Mouse (Mus musculus) gastrocnemius, postnatal 25 days (tissue): ENCODE data around the gene Mfsd1. TPM values are rescaled to one million over a fixed set of nuclear protein-coding genes. Genes with fewer than 3 reads are reported as not detected.

Source experiments
- DNase-seq: peaks from one replicate; pipeline ENCODE4 v3.0.0; 2022
- long read RNA-seq, 2 experiments: library from polyadenylated mRNA; stranded (forward); transcript quantifications; one replicate each; pipeline ENCODE4 v2.0.0; 2021
- total RNA-seq, 2 experiments: library from RNA; stranded (reverse); gene quantifications; 1 replicate in 1 of 2; 2 replicates in 1 of 2; pipeline ENCODE4 v1.2.3; 2021

Mfsd1 gene
- total RNA-seq: 10 to 100 TPM; 20.9 to 21.8 TPM
- long read RNA-seq, experiment 1, transcript Mfsd1-201 (16 exons, 3,011 nt): major isoform, 20 of 26 reads
- long read RNA-seq, experiment 1, partial matches to known transcripts: 0 of 26 reads
- long read RNA-seq, experiment 1, other reads (novel, unspliced or antisense): 6 of 26 reads
- long read RNA-seq, experiment 2, transcript Mfsd1-201 (16 exons, 3,011 nt): major isoform, 32 of 38 reads
- long read RNA-seq, experiment 2, partial matches to known transcripts: 2 of 38 reads
- long read RNA-seq, experiment 2, other reads (novel, unspliced or antisense): 4 of 38 reads

- peak; percentile 82 for DNase-seq
Observed at GRCm38 (mm10) chr3:67582273-67583124, at the start of gene Mfsd1. Gene Mfsd1, plus strand, starts transcription at chr3:67582741.

DNA sequence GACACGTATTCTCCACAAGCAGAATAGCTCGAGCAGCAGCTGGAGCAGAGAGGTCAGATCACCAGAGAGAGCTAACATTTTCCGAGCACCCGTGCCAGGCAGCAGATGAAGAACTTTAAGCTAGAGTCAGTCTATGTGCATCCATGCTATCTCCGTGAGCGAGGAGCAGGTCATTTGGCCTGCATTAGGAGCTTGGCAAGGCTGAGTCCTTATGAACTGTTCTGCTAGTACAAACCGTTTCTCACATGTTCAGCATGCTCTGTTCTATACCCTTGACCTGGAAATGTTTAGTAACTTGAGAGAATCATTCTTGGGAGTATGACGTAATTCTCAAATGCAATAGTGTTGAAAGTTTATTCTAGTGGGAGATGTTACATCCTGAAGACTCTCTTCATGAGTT, 38.9 kb upstream of the Mfsd1 start:
- DNase-seq: no peak

DNA sequence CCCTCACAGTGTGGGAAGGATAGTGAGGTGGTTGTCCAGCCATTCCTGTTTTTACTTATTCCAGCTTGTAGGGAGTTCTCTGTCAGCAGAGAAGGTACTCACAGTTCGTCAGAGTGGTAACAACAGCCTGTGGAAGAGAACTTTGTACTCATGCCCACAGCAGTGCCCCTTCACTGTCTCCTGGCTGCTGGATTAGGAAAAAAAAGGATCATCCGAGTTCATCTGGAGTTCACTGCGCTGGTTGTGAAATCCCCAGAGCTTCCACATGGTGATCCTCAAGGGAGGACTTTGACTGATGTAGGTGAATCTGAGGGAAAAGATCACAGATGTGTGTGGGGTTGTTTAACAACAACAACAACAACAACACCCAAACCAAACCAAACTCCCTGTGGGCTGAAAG, 31.3 kb upstream of the Mfsd1 start:
- no peak for DNase-seq

GRCm38 (mm10) chr3:67553281-67553680, 29.3 kb upstream of the Mfsd1 start:
- DNase-seq: no peak

DNA sequence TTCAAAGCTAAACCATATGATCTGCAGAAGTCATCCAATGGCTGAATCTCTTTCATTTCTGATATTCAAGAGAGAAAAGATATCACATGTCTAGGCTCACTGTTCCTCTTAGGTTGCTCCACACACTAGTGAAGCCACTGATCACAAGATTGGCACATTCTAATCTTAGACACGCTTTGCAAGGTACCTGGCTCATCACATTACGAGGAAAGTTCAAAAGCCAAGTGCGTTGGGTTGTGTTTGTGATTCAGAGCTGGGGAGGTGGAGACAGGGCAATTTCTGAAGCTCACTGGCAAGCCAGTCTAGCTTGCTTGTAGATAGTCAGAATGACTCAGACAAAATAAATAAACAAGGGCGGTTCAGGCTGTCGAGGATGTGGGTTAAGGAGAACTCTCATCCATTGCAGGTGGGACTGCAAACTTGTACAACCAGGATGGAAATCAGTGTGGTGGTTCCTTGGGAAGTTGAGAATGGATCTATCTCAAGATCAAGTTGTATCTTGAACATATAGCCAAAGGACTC, 28.6 kb upstream of the Mfsd1 start:
- DNase-seq: no peak

GRCm38 (mm10) chr3:67555211-67555610, 27.3 kb upstream of the Mfsd1 start:
- no peak for DNase-seq

DNA sequence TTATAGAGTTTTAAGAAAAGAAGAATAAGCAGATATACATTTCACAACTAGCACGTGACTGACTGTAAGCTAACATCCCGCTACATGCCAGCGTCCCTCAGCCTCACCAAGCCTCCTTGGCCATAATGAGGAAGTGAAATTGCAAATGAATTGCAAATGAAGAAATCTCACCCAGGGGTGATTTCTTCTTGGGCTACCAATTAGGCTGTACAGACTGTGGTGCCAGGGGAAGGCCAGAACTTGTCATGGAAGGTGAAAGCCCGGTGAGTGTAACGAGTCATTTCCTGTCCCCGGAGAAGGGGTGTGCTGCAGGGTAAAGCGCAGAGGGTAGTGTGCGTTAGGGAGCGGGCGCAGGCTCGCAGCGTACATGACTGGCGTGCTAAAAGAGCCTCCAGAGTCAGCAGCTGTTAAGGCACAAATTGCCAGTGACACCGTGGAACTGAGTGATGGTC, 25.3 kb upstream of the Mfsd1 start:
- DNase-seq: no peak

GRCm38 (mm10) chr3:67557718-67558354, 24.7 kb upstream of the Mfsd1 start:
- DNase-seq: no peak

- DNase-seq: no peak
Observed at GRCm38 (mm10) chr3:67564731-67565357, 17.7 kb upstream of the Mfsd1 start.

- no peak for DNase-seq
Observed at GRCm38 (mm10) chr3:67565540-67566227, 16.9 kb upstream of the Mfsd1 start.

GRCm38 (mm10) chr3:67568015-67568618, 14.4 kb upstream of the Mfsd1 start:
- DNase-seq: peak; percentile 48

DNA sequence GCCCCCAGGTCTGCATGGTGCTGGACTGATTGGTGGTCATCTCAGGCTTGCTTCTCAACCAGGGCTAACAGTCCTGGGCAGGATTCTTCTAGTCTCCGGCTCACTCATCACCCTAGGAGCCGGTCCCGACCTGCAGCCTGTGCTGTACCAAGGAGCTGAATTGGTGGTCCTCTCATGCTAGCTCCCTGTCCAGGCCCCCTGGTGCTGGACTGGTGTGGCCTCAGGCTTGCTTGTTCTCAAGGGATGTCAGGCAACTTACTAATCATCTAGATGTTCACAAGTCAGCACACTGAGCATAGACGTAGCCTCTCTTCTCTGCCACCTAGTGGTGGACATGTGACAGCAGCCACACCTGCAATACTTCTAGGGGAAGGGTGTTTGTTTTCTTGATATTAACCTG, 9.6 kb upstream of the Mfsd1 start:
- no peak for DNase-seq

DNA sequence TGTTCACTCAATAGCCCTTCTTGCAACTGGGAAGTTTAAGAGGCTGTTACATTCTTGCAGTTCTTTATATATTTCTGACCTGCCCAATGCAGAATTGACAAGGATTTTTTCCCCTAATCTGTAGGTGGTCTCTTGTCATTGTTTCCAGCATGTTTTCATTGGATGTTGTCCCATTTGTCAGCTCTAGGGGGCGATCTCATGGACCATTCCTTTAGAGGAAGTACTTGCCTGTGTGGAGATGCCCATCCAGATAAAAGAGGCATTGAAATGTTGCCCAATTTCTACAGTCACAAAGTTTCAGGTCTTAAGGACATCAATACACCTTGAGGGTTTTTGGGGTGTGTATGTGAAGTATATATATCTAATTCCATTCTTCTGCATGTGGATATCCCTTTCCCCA, 9.0 kb upstream of the Mfsd1 start:
- DNase-seq: no peak

DNA sequence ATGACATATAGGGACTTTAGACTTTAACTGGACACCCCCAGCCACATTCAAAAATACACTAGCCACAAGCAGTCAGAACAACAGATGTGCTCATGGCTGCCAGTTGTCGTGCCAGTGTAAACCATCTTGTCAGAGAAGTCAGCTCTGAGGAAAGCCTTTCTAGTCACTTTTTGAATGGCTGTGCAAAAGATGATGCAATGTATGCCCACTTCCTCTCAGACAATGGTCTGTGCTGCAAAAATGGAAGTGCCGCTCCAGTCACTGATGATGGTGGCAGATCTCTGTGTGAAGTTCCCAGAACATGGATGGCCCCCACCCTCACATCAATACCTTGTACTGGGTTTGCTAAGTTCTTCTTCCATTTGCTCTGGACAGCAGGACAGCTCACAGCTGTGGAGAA, 6.3 kb upstream of the Mfsd1 start:
- no peak for DNase-seq

DNA sequence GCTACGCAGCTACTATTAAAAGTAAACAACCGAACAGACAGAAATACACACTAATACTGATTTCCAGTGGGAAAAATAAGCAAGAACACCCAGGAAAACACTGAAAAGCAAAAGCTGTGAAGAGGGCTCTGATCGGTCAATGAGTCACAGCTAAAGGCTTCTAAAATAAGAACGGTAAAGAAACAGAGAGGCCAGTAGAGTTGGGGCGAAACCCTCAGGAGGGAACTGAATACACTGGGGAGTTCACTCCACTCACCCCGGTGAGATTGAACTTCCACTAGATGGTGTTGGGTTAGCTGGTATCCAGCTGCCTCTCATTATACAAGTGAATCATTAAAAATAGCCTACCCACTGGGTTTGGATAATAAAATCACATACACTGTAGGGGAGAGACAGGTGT, 5.8 kb upstream of the Mfsd1 start:
- no peak for DNase-seq

DNA sequence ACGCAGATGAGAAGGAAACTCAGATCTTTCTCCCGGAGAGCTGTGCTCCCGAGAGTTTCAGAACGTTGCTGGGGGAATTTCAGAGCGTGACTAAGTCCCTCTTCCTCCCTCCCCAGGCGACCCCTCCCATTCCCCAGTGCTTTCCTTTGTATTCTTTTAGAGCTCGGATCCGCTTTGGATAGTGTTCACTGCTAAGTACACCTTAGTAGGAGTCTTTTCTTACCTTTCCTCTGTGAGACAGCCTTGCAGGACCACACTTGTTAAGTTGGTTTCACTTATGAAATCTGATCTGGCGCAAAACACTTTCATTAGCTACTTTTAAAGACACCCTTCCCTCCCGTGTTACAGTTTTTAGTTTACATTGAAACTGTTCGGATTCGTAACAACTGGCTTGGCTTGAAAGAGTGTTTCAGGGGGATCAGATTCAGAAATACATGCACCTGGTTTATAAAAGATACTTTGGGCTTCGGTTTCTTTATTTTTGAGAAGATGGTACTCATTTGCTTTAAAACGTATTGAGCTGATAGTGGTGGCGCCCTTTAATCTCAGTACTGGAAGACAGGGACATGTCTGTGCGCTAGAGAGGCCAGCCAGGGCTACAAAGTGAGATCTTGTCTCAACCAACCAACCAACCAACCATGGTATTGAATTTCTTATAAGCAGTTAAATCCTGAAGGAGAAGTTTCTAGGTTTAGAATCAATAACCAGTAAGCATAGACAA, 744 bp downstream of the Mfsd1 start:
- no peak for DNase-seq

- DNase-seq: no peak
Observed at GRCm38 (mm10) chr3:67583846-67584186, 1.3 kb downstream of the Mfsd1 start.

- no peak for DNase-seq
Observed at GRCm38 (mm10) chr3:67586511-67586910, 4.0 kb downstream of the Mfsd1 start.

- no peak for DNase-seq
Observed at GRCm38 (mm10) chr3:67587430-67587829, 4.9 kb downstream of the Mfsd1 start.

DNA sequence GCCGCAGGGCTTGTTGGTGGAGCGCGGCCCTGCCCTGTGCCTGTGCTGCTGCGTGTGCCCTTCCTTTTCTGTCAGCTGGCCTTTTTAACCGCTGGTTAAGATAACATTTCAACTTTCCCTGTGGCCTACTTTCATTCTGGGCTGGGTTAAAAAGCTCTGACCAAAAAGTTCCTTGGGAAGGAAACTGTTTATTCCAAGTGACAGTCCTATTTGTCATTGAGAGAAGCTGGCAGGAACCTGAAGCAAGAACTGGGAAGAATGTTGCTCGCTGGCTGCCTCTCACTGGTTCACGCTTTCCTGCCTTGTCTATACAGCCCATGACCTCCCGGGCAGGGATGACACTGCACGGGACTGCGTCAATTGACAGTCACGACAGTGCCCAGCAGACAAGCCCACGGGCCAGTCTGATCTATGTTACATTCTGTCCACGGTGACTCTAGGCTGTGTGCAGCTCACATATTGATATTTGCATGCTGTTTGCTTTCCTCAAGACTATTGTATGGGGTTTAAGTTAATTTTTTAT, 19.1 kb downstream of the Mfsd1 start:
- no peak for DNase-seq
